Comparison of ENCODE assay signal across 8 mouse cellular contexts in the genomic region with DNA sequence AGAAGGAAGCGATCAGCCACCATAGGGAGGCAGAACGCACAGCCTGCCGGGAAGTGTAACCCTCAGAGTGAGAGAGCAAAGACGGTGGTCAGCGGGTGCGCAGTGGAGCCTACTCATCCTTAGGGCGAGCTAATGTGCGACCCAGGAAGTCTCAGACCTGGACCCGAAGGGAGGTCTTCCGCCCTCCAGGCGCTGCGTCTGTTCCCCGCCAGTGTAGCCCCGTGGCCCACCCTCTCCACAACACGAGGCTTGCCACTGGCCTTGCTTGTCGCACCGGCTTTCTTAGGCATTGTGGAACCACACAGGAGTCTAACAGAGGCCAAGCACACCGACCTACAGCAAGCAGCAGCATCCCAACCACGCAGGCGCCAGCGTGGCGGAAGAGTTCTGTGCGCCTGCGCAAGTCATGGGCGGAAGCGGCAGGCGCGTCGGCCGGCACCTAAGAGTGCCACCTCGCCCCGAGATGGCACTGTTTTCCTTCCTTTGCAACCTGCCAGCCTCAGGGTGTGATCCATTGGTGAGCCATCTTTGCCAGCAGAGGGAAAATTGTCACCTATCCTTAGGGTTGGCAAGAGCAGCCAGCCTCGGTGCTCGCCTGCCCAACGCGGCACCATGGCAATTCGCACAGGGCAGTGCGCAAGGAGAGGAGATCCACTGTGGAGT. TPM values are rescaled to one million over a fixed set of nuclear protein-coding genes. Genes with fewer than 3 reads are reported as not detected.
A peak's percentile ranks its signal among the peaks of the same experiment; 100 is the strongest.
DNase-seq lines count a peak whose midpoint lies in the region; ATAC-seq and TF ChIP-seq lines count a peak whose summit lies in the region.

Gene 3110040N11Rik, minus strand, starts transcription at position 384 of the 663 bp plus-strand sequence.

- peak within 1 kb of the TSS; percentile 67 for H3K4me3 ChIP-seq in heart, embryonic 12.5 days
- peak within 1 kb of the TSS; percentile 59 for H3K4me3 ChIP-seq in kidney, postnatal 0 days (replicated peaks; ENCODE audit: low read depth, low read length)
- H3K4me3 ChIP-seq in liver, embryonic 11.5 days (ENCODE audit: low read depth, low read length), result peak within 1 kb of the TSS; percentile 77
- peak within 1 kb of the TSS; percentile 64 for H3K4me3 ChIP-seq in stomach, embryonic 14.5 days (ENCODE audit: low read depth, low read length)

- peaks cover 44% of the 10 kb centered on the region for H3K36me3 ChIP-seq in heart, embryonic 12.5 days
- H3K36me3 ChIP-seq in kidney, postnatal 0 days (ENCODE audit: insufficient read depth, low read length), result peaks cover 9% of the 10 kb centered on the region; the same call in 1 of the 2 replicates
- peaks cover 9% of the 10 kb centered on the region for H3K36me3 ChIP-seq in liver, embryonic 11.5 days (ENCODE audit: control insufficient read depth, insufficient read depth, low read length)
- H3K36me3 ChIP-seq in stomach, embryonic 14.5 days (ENCODE audit: control insufficient read depth, insufficient read depth, low read length), result peaks cover 19% of the 10 kb centered on the region

- H3K4me1 ChIP-seq in heart, embryonic 12.5 days (replicated peaks), result peaks cover 12% of the 10 kb centered on the region
- H3K4me1 ChIP-seq in kidney, postnatal 0 days (replicated peaks; ENCODE audit: insufficient read depth, low read length), result 0 out of 2 replicates have a peak, but pooled peaks cover 3% of the 10 kb centered on the region
- H3K4me1 ChIP-seq in liver, embryonic 11.5 days (replicated peaks; ENCODE audit: control insufficient read depth, insufficient read depth, low read length), result peaks cover 5% of the 10 kb centered on the region
- H3K4me1 ChIP-seq in stomach, embryonic 14.5 days (ENCODE audit: control insufficient read depth, insufficient read depth, low read length), result no peaks in the 10 kb centered on the region

- peak; percentile 96 for DNase-seq in CD4-positive helper T cell, adult 2 months (ENCODE audit: low read depth, low spot score)
- DNase-seq in brain, embryonic 18.5 days (ENCODE audit: low read depth, low spot score), result peak; percentile 90
- peak; percentile 94 for DNase-seq in kidney, postnatal 0 days (ENCODE audit: low spot score)
- peak; percentile 86 for DNase-seq in liver, embryonic 11.5 days (ENCODE audit: low spot score)
- peak; percentile 96 for DNase-seq in naive thymus-derived CD4-positive, alpha-beta T cell, adult 2 months (ENCODE audit: low read depth)

- under 1% methylated on average over 38 of the region's 38 CpGs for WGBS in heart, embryonic 12.5 days
- under 1% methylated on average over 38 of the region's 38 CpGs for WGBS in kidney, postnatal 0 days
- under 1% methylated on average over 38 of the region's 38 CpGs for WGBS in liver, embryonic 11.5 days
- WGBS in stomach, embryonic 14.5 days, result 0% methylated on average over 38 of the region's 38 CpGs

- no peaks in the 10 kb centered on the region for H3K27me3 ChIP-seq in heart, embryonic 12.5 days (replicated peaks)
- H3K27me3 ChIP-seq in kidney, postnatal 0 days (ENCODE audit: insufficient read depth, low read length), result no peaks in the 10 kb centered on the region
- H3K27me3 ChIP-seq in liver, embryonic 11.5 days (replicated peaks; ENCODE audit: control insufficient read depth, insufficient read depth, low read length), result no peaks in the 10 kb centered on the region
- H3K27me3 ChIP-seq in stomach, embryonic 14.5 days (ENCODE audit: control insufficient read depth, insufficient read depth, low read length), result no peaks in the 10 kb centered on the region

- peak; percentile 68 for TF ChIP-seq CTCF in kidney, postnatal 0 days (IDR thresholded peaks at IDR 0.05; ENCODE audit: low read depth)

- peak within 1 kb of the TSS; percentile 97 for H3K27ac ChIP-seq in heart, embryonic 12.5 days (ENCODE audit: poor library complexity, severe bottlenecking)
- H3K27ac ChIP-seq in kidney, postnatal 0 days, result peak within 1 kb of the TSS; percentile 98
- H3K27ac ChIP-seq in liver, embryonic 11.5 days (ENCODE audit: low read depth, low read length), result peak within 1 kb of the TSS; percentile 97
- H3K27ac ChIP-seq in stomach, embryonic 14.5 days (ENCODE audit: low read length), result peak within 1 kb of the TSS; percentile 98

- peak within 1 kb of the TSS; percentile 80 for H3K9ac ChIP-seq in heart, embryonic 12.5 days
- peak within 1 kb of the TSS; percentile 72 for H3K9ac ChIP-seq in kidney, postnatal 0 days (ENCODE audit: low read depth, low read length)
- peak within 1 kb of the TSS; percentile 78 for H3K9ac ChIP-seq in liver, embryonic 11.5 days (ENCODE audit: low read depth, low read length)
- H3K9ac ChIP-seq in stomach, embryonic 14.5 days (replicated peaks; ENCODE audit: low read depth, low read length), result peak within 1 kb of the TSS; percentile 74

- ATAC-seq in erythroid progenitor cell, adult 5-6 weeks (replicated peaks; ENCODE audit: low FRiP score, poor library complexity, severe bottlenecking), result peak; percentile 93
- ATAC-seq in heart, embryonic 12.5 days (ENCODE audit: insufficient number of reproducible peaks, low FRiP score), result peak; percentile 92
- peak; percentile 95 for ATAC-seq in kidney, postnatal 0 days (replicated peaks; ENCODE audit: low FRiP score, low read depth)
- peak; percentile 95 for ATAC-seq in liver, embryonic 11.5 days (replicated peaks; ENCODE audit: low FRiP score)
- ATAC-seq in stomach, embryonic 14.5 days (ENCODE audit: insufficient number of reproducible peaks, insufficient read depth, low FRiP score, low read depth), result peak; percentile 93

- H3K4me2 ChIP-seq in heart, embryonic 12.5 days, result peak within 1 kb of the TSS; percentile 77
- peak within 1 kb of the TSS; percentile 83 for H3K4me2 ChIP-seq in kidney, postnatal 0 days (ENCODE audit: low read length)
- H3K4me2 ChIP-seq in liver, embryonic 11.5 days, result peak within 1 kb of the TSS; percentile 88
- peak within 1 kb of the TSS; percentile 52 for H3K4me2 ChIP-seq in stomach, embryonic 14.5 days (replicated peaks; ENCODE audit: low read depth, low read length)

- no peaks in the 10 kb centered on the region for H3K9me3 ChIP-seq in heart, embryonic 12.5 days (replicated peaks)
- H3K9me3 ChIP-seq in kidney, postnatal 0 days (replicated peaks; ENCODE audit: low read length), result no peaks in the 10 kb centered on the region
- H3K9me3 ChIP-seq in liver, embryonic 11.5 days (ENCODE audit: control insufficient read depth, low read length), result no peaks in the 10 kb centered on the region
- no peaks in the 10 kb centered on the region for H3K9me3 ChIP-seq in stomach, embryonic 14.5 days (ENCODE audit: control insufficient read depth, low read depth, low read length)

RNA-seq across cellular contexts. Expression of gene 3110040N11Rik, which starts in this region (rescaled TPM):
- 5.0 TPM in 1 of 2 replicates, not detected in the other for total RNA-seq in erythroid progenitor cell, adult 5-6 weeks (2015; ENCODE audit: low replicate concordance)
- 3.9 and 19.0 TPM in 2 replicates for total RNA-seq in erythroid progenitor cell, adult 5-6 weeks (2017; ENCODE audit: low replicate concordance)
- polyA plus RNA-seq in heart, embryonic 12.5 days (2016; fragmentation: Nextera tagmentation; extraction: Ambion mirVana), result 36.8 and 37.5 TPM in 2 replicates
- polyA plus RNA-seq in kidney, postnatal 0 days (2015; fragmentation: Nextera tagmentation; extraction: Ambion mirVana), result 46.4 and 49.0 TPM in 2 replicates
- polyA plus RNA-seq in liver, embryonic 11.5 days (2014; fragmentation: Nextera tagmentation; extraction: Ambion mirVana), result 45.8 and 58.9 TPM in 2 replicates
- polyA plus RNA-seq in stomach, embryonic 14.5 days (2014; fragmentation: Nextera tagmentation; extraction: Ambion mirVana), result 52.2 and 55.6 TPM in 2 replicates

Comparison
In these comparisons a context has a peak if more than half of its experiments do, and no peak if none do; other contexts are left out.
1. Peak in every context shown above with its lines: DNase-seq, ATAC-seq, H3K4me3 ChIP-seq and H3K27ac ChIP-seq.